Mouse (Mus musculus): ENCODE measurements at regions not wholly inside any gene's neighbourhood (a gene's known extent, or its start where the extent isn't known, plus 50 kb on each side); places are given as distances from the start of the nearest gene placed in this dataset.
"Not testable (repeated sequence)": the region's sequence is repeated elsewhere in the genome, so short reads cannot be mapped to it uniquely, and the experiment has no call there.

DNA sequence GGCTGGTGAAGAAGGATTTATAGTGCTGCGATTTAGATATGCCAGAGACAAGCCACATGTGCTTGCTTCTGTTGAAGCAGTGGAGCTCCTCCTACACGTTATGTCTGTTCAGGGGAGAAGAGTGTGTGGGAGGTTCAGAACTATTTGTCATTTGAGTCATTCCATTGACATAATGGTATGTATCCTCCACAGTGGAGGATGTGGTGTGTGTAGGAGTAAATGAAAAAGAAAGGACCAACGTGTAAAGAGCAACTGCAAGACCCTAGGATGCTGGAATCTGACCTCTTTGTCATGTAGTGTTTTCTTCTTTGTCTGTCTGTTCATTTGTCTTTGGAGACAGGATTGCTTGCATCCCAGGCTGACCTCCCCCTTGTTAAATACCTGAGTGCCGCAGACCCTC lies 543.9 kb upstream of the Olfr1507 start:
- not testable (repeated sequence) for H3K4me1 ChIP-seq (replicated peaks); H3K9ac ChIP-seq (replicated peaks); ATAC-seq (ENCODE audit: insufficient number of reproducible peaks, insufficient read depth, low FRiP score, low TSS enrichment, low read depth); H3K36me3 ChIP-seq; H3K9me3 ChIP-seq; H3K4me3 ChIP-seq (replicated peaks); H3K4me2 ChIP-seq; H3K27me3 ChIP-seq; H3K27ac ChIP-seq
- WGBS, result 71% methylated on average over 4 of the region's 4 CpGs

DNA sequence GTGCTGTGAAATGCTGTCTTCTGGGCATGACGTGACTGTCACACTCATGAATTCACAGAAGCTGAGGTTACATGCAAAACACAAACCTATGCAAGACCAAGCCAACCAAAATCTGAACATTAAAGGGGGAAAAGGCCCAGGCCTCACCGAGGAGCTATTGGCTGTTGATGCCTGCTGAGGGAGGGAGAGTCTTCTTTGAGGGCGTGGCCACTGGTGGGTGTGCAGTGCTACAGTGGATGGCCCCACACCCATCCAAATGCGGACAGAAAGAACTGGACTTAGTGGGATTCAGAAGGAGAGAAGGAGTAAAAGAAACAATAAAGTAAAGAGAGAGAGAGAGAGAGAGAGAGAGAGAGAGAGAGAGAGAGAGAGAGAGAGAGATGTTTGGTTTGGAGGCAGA lies 539.4 kb upstream of the Olfr1507 start:
- H3K4me2 ChIP-seq; H3K36me3 ChIP-seq; H3K4me3 ChIP-seq (replicated peaks); ATAC-seq (ENCODE audit: insufficient number of reproducible peaks, insufficient read depth, low FRiP score, low TSS enrichment, low read depth); H3K4me1 ChIP-seq (replicated peaks); H3K27ac ChIP-seq; H3K27me3 ChIP-seq; H3K9ac ChIP-seq (replicated peaks); H3K9me3 ChIP-seq: not testable (repeated sequence)
- WGBS, result no CpG with 5 or more reads among the region's 4 CpGs

DNA sequence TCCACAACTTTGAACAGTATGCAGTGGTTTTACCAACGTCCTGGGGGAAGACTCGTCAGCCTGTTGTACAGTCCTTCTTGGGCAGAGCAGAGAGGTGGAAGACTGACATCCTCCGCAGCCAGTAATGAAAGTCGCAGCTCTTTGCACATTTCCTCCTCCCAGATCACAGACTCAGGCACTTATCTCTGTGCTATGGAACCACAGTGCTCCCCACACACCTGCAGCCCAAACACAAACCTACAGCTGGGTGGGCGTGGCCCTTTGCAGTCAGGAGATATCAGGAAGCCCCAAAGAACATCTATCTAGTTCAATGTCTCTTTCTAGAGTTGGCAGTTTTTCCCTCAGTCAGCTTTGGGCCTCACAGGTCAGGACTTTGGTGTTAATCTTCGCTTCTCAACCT lies 537.7 kb upstream of the Olfr1507 start:
- H3K27me3 ChIP-seq; H3K9ac ChIP-seq (replicated peaks); H3K9me3 ChIP-seq; H3K4me1 ChIP-seq (replicated peaks); H3K36me3 ChIP-seq; H3K4me3 ChIP-seq (replicated peaks); H3K4me2 ChIP-seq; H3K27ac ChIP-seq; ATAC-seq (ENCODE audit: insufficient number of reproducible peaks, insufficient read depth, low FRiP score, low TSS enrichment, low read depth): not testable (repeated sequence)
- WGBS, result no CpG with 5 or more reads among the region's 6 CpGs

DNA sequence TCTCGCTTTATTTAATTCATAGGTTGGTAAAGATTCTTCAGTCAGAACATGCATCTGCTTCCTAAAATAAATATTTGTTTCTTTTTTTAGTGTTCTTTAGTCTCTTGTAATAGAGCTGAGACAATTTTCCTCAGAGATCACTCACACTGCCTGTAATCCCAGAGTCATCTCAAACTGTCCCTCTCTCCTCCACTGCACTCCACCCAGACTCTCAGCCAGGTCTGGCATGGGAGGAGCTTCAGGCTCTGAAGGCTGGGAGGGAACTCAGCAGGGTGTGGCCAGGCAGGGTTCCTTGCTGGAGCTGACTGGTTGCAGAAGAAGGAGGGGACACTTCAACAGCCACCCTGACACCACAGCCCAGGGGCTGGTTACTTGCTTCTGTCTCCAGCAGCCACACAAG lies 536.9 kb upstream of the Olfr1507 start:
- H3K9ac ChIP-seq (replicated peaks); H3K4me1 ChIP-seq (replicated peaks); H3K4me2 ChIP-seq; H3K27me3 ChIP-seq; H3K4me3 ChIP-seq (replicated peaks); H3K27ac ChIP-seq; H3K9me3 ChIP-seq; ATAC-seq (ENCODE audit: insufficient number of reproducible peaks, insufficient read depth, low FRiP score, low TSS enrichment, low read depth); H3K36me3 ChIP-seq: not testable (repeated sequence)
- WGBS, result no CpG with 5 or more reads among the region's 1 CpGs

DNA sequence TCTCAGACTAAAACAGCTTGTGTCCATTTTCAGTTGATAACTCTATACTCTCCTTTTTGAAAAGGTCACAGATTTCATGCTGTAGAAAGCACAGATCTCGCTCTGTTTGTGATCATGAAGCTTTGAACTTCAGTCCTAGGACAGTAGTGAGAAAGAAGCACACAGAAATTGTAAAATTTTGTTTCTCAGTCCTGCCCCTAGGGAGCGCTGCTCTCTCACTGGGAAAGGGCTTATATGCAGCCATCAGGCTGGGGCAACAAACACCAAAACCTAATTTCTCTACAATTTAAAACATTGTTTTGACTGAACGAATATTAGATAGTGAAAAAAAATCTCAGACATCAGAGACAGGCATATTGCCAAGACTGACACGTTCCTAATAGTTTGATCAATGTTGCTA lies 534.7 kb upstream of the Olfr1507 start:
- H3K4me1 ChIP-seq (replicated peaks); H3K9me3 ChIP-seq; ATAC-seq (ENCODE audit: insufficient number of reproducible peaks, insufficient read depth, low FRiP score, low TSS enrichment, low read depth); H3K4me3 ChIP-seq (replicated peaks); H3K4me2 ChIP-seq; H3K9ac ChIP-seq (replicated peaks); H3K27me3 ChIP-seq; H3K36me3 ChIP-seq; H3K27ac ChIP-seq: not testable (repeated sequence)
- no CpG with 5 or more reads among the region's 4 CpGs for WGBS

DNA sequence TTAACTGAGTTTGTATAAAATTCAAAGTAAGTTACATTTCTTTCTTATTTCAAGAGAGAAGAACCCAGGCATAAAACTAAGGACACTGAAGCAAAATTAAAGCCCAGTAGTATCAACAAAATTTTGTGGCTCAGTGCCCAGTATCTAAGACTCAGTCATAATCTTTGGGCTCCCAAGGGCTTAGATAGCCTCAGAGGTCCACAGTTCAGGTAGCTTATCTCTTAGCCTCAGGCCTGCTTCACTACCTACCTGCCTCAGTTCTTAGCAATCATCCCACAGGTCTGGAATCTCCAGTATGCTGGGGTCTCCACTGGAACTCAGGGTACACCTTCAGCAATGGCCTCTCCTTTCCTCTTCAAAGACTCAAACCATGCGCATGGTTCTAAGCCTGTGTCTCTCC lies 531.4 kb upstream of the Olfr1507 start:
- no CpG with 5 or more reads among the region's 1 CpGs for whole genome bisulfite sequencing
- ATAC-seq (ENCODE audit: insufficient number of reproducible peaks, insufficient read depth, low FRiP score, low TSS enrichment, low read depth); H3K27me3 ChIP-seq; H3K27ac ChIP-seq; H3K4me2 ChIP-seq; H3K9ac ChIP-seq (replicated peaks); H3K4me3 ChIP-seq (replicated peaks); H3K4me1 ChIP-seq (replicated peaks); H3K9me3 ChIP-seq; H3K36me3 ChIP-seq: not testable (repeated sequence)

DNA sequence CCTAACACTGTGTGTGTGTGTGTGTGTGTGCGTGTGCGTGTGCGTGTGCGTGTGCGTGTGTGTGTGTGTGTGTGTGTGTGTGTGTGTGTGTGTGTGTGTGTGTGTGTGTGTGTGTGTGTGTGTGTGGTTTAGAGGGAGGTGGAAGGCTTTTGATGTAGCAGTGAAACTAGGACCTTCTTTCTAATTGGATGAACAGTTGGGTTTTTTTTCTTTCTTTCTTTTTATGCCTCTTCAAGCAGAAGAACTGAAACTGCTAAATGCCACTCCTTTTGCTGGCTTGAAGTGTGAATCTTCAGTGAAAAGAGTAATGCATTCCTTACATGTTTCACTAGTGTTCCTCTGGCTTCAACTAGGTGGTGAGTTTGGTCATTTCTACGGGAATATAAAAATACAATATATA lies 524.6 kb upstream of the Olfr1507 start:
- H3K9ac ChIP-seq (replicated peaks); H3K4me1 ChIP-seq (replicated peaks); H3K9me3 ChIP-seq; H3K27me3 ChIP-seq; H3K36me3 ChIP-seq; H3K27ac ChIP-seq; ATAC-seq (ENCODE audit: insufficient number of reproducible peaks, insufficient read depth, low FRiP score, low TSS enrichment, low read depth); H3K4me3 ChIP-seq (replicated peaks); H3K4me2 ChIP-seq: not testable (repeated sequence)
- no CpG with 5 or more reads among the region's 6 CpGs for WGBS

DNA sequence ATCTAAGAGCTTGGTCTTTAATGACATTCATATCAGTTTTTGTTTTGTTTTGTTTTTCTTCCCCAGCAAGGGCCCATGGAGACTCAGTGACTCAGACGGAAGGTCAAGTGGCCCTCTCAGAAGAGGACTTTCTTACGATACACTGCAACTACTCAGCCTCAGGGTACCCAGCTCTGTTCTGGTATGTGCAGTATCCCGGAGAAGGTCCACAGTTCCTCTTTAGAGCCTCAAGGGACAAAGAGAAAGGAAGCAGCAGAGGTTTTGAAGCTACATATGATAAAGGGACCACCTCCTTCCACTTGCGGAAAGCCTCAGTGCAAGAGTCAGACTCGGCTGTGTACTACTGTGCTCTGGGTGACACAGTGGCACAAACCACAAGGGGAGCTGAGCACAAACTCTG lies 512.2 kb upstream of the Olfr1507 start:
- not testable (repeated sequence) for H3K4me2 ChIP-seq; H3K27me3 ChIP-seq; H3K36me3 ChIP-seq; ATAC-seq (ENCODE audit: insufficient number of reproducible peaks, insufficient read depth, low FRiP score, low TSS enrichment, low read depth); H3K4me3 ChIP-seq (replicated peaks); H3K9me3 ChIP-seq; H3K4me1 ChIP-seq (replicated peaks); H3K9ac ChIP-seq (replicated peaks); H3K27ac ChIP-seq
- no CpG with 5 or more reads among the region's 5 CpGs for WGBS

DNA sequence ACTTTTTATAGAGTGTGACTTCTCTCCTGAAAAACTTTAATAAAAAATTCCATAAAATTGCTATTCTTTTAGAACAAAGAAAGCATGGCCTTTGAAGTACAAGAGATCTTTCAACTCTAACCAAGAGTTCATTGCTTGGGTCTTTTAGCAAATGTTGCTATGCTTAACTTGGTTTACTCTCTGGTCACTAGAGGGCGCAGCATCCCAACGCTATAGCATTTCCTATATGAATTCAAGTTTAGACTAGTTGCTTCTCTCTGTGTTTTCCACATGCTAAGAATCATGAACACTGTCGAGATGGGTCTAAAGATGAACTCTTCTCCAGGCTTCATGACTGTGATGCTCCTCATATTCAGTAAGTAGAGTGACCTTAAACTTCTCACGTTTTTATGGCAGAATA lies 511.8 kb upstream of the Olfr1507 start:
- H3K27ac ChIP-seq; H3K27me3 ChIP-seq; H3K4me3 ChIP-seq (replicated peaks); H3K4me2 ChIP-seq; H3K9me3 ChIP-seq; H3K36me3 ChIP-seq; H3K4me1 ChIP-seq (replicated peaks); H3K9ac ChIP-seq (replicated peaks); ATAC-seq (ENCODE audit: insufficient number of reproducible peaks, insufficient read depth, low FRiP score, low TSS enrichment, low read depth): not testable (repeated sequence)
- WGBS, result no CpG with 5 or more reads among the region's 4 CpGs

DNA sequence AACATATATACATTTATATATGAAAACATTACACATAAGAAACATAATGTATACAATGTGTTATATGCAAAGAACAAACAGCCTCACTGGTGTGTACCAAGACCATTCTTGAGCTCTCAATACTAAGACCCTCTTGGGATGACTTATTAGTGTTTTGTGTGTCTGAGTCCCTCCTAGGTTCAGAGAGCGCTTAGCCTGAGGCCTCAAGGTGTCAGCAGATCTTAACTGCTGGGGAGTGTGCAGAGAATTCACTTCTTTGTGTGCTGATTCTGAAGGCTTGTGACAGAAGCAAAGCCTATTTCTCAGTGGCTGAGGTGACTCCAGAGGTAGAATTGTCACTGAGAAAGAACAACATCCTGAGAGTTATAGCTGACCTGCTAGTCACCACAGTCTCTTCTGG lies 505.7 kb upstream of the Olfr1507 start:
- H3K4me3 ChIP-seq (replicated peaks); ATAC-seq (ENCODE audit: insufficient number of reproducible peaks, insufficient read depth, low FRiP score, low TSS enrichment, low read depth); H3K4me1 ChIP-seq (replicated peaks); H3K4me2 ChIP-seq; H3K36me3 ChIP-seq; H3K27ac ChIP-seq; H3K27me3 ChIP-seq; H3K9me3 ChIP-seq; H3K9ac ChIP-seq (replicated peaks): not testable (repeated sequence)
- WGBS, result 100% methylated on average over 1 of the region's 1 CpGs

DNA sequence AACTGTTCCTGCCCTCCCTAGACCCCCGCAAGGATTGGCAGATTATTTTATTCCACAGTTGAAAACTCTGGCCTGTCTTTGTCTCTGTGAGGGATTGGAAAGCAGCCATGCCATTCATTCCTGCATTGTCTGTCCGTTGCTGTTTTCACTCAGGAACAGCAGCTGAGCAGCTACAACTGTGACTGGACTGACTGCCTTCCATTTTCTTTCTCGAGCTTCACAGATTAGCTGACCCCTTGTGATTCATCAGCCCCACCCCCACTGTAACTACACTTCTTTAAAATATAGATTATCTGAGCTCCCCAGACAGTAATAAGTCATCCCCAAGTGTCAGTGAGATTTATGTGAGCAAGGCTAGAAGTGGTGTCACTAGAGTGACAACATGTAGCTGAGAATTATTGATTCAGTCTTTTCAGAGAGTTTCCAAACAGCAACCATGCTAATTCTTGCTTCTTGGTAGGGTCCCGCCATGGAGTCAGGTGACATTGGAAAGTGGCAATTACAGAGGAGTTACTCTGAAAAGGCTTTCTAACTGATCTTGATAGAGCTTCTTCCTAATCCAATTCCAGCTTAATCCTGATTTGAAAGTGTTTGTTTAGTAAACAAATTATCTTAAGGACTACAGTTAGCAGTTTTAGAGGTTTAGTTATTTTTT lies 496.7 kb upstream of the Olfr1507 start:
- not testable (repeated sequence) for H3K4me3 ChIP-seq (replicated peaks); H3K27me3 ChIP-seq; H3K27ac ChIP-seq; H3K36me3 ChIP-seq; H3K9ac ChIP-seq (replicated peaks); H3K9me3 ChIP-seq; H3K4me2 ChIP-seq; ATAC-seq (ENCODE audit: insufficient number of reproducible peaks, insufficient read depth, low FRiP score, low TSS enrichment, low read depth); H3K4me1 ChIP-seq (replicated peaks)
- 48% methylated on average over 1 of the region's 4 CpGs for WGBS

DNA sequence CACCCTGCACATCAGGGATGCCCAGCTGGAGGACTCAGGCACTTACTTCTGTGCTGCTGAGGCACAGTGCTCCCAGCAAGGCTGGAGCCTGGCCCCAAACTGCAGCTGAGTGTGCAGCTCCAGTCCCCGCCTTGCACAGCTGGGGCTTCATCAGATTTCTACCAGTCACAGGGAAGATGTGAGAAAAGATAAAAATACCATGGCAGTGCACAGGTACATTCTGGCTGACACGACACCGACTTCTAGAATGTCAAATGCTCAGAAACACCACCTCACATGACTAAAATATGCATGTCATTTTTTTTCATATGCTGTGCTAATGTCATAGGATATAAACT lies 495.7 kb upstream of the Olfr1507 start:
- ATAC-seq (ENCODE audit: insufficient number of reproducible peaks, insufficient read depth, low FRiP score, low TSS enrichment, low read depth); H3K9ac ChIP-seq (replicated peaks); H3K4me2 ChIP-seq; H3K27ac ChIP-seq; H3K4me1 ChIP-seq (replicated peaks); H3K9me3 ChIP-seq; H3K4me3 ChIP-seq (replicated peaks); H3K36me3 ChIP-seq; H3K27me3 ChIP-seq: not testable (repeated sequence)
- WGBS, result no CpG with 5 or more reads among the region's 3 CpGs
